Mouse (Mus musculus) heart, embryonic 13.5 days (tissue): ENCODE measurements at regions not wholly inside any gene's neighbourhood (a gene's known extent, or its start where the extent isn't known, plus 50 kb on each side); places are given as distances from the start of the nearest gene placed in this dataset.
A peak's percentile ranks its signal among the peaks of the same experiment; 100 is the strongest.

ENCODE experiments used
- ATAC-seq: fragments of 200-750 bp; cut with Nextera tagmentation; 2 replicates; pipeline ENCODE4 v1.8.0; 2017; ENCODE audit warnings: moderate TSS enrichment; ENCODE audit not compliant: insufficient number of reproducible peaks, low FRiP score, low TSS enrichment; ENCODE audit errors: extremely low read depth
- H3K27ac ChIP-seq: fragments of 300-500 bp; sonication (generic); replicated peaks from 2 replicates; pipeline ENCODE4 v1.5.1; 2015; ENCODE audit warnings: moderate library complexity, mild to moderate bottlenecking, inconsistent platforms
- H3K27me3 ChIP-seq: fragments of 300-500 bp; sonication (generic); replicated peaks from 2 replicates; pipeline ENCODE4 v1.6.1; 2015; ENCODE audit warnings: mild to moderate bottlenecking, inconsistent platforms
- H3K36me3 ChIP-seq: fragments of 300-500 bp; sonication (generic); 2 replicates; pipeline ENCODE4 v1.6.1; 2015; ENCODE audit warnings: mild to moderate bottlenecking, inconsistent platforms
- H3K4me1 ChIP-seq: fragments of 300-500 bp; sonication (generic); 2 replicates; pipeline ENCODE4 v1.6.1; 2015; ENCODE audit warnings: inconsistent platforms
- H3K4me2 ChIP-seq: fragments of 300-500 bp; sonication (generic); 2 replicates; pipeline ENCODE4 v1.6.1; 2015; ENCODE audit warnings: inconsistent platforms, mild to moderate bottlenecking, moderate library complexity
- H3K4me3 ChIP-seq: fragments of 300-500 bp; sonication (generic); 2 replicates; pipeline ENCODE4 v1.5.1; 2015; ENCODE audit warnings: moderate library complexity, mild to moderate bottlenecking, inconsistent platforms
- H3K9ac ChIP-seq: fragments of 300-500 bp; sonication (generic); 2 replicates; pipeline ENCODE4 v1.6.1; 2015; ENCODE audit warnings: inconsistent platforms, mild to moderate bottlenecking, moderate library complexity
- H3K9me3 ChIP-seq: fragments of 300-500 bp; sonication (generic); 2 replicates; pipeline ENCODE4 v1.6.1; 2016; ENCODE audit warnings: inconsistent platforms
- WGBS: fragments of 180-500 bp; shearing (Covaris S2); methylation state at CpG from one replicate; pipeline ENCODE4 v1.1.7; 2015; ENCODE audit warnings: mixed read lengths; 5-methylcytosine and 5-hydroxymethylcytosine counted together

DNA sequence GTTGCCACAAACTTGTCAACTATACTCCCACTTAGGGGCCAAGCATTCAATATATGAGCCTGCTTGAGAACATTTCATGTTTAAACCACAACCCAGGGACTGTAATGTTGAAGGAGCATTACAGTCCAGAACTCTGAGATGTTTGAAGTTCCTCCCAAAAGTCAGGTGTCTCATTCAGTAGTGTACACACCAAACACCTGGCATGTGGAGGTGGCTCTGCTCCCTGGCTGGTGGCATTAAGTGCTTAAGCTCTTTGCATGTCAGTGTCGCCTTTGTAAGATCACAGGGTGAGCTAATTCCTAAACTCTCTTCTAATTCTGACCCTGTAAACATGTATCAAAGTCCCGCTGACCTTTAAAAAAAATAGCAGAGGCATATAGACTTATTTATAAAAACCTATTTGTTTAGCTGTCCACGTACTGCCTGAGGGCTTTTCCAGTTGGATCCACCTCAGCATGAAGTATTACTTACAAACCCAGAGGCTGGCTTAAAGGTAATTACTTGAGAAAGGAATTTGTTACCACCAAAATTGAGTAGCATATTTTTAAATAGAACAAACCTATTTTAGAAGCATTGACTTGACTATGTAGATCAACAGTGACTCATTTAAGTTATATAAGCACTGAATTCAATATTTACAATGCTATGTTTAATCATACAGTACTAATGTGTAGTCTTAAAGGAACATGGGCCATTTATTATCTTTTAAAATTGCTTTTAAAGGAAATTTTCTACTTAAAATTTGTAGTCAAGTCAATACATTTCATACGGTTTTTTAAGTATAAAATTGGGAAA is 276.3 kb upstream of the Fermt1 start:
- Histone ChIP-seq H3K36me3 (no peaks in the 10 kb centered on the region), H3K27me3 (no peaks in the 10 kb centered on the region), H3K9me3 (no peaks in the 10 kb centered on the region), H3K4me3 (no peak overlapping the region), H3K27ac (no peak overlapping the region), H3K4me2 (no peak overlapping the region), H3K9ac (no peak overlapping the region), H3K4me1 (no peaks in the 10 kb centered on the region)
- WGBS, result 68% methylated on average over 4 of the region's 4 CpGs
- ATAC-seq, result no peak

GRCm38 (mm10) chr2:133235175-133235920 is 289.6 kb upstream of the Fermt1 start:
- 73% methylated on average over 4 of the region's 4 CpGs for WGBS
- Histone ChIP-seq H3K4me3 (no peak overlapping the region), H3K9ac (no peak overlapping the region), H3K27me3 (no peaks in the 10 kb centered on the region), H3K36me3 (no peaks in the 10 kb centered on the region), H3K27ac (no peak overlapping the region), H3K9me3 (no peaks in the 10 kb centered on the region), H3K4me2 (no peak overlapping the region), H3K4me1 (peaks cover 4% of the 10 kb centered on the region; the same call in 1 of the 2 replicates)
- no peak for ATAC-seq

GRCm38 (mm10) chr2:133252131-133252530 is 299.8 kb upstream of the Bmp2 start:
- no peaks in the 10 kb centered on the region for H3K9me3 ChIP-seq
- no peak overlapping the region for H3K4me3 ChIP-seq
- H3K9ac ChIP-seq, result no peak overlapping the region
- H3K27me3 ChIP-seq, result no peaks in the 10 kb centered on the region
- ATAC-seq, result no peak
- no peak overlapping the region for H3K4me2 ChIP-seq
- 78% methylated on average over 2 of the region's 2 CpGs for WGBS
- H3K36me3 ChIP-seq, result no peaks in the 10 kb centered on the region
- H3K27ac ChIP-seq, result no peak overlapping the region
- no peaks in the 10 kb centered on the region for H3K4me1 ChIP-seq

- Histone ChIP-seq H3K9me3 (no peaks in the 10 kb centered on the region), H3K4me3 (no peak overlapping the region), H3K4me1 (peaks cover 16% of the 10 kb centered on the region), H3K4me2 (peak overlapping the region; percentile 48), H3K9ac (no peak overlapping the region), H3K36me3 (no peaks in the 10 kb centered on the region), H3K27me3 (no peaks in the 10 kb centered on the region), H3K27ac (peak overlapping the region; percentile 85)
- peak; percentile 66; the same call in 1 of the 2 replicates for ATAC-seq
- WGBS, result 10% methylated on average over 4 of the region's 4 CpGs
Measured at GRCm38 (mm10) chr2:133274424-133274823, 277.5 kb upstream of the Bmp2 start.

DNA sequence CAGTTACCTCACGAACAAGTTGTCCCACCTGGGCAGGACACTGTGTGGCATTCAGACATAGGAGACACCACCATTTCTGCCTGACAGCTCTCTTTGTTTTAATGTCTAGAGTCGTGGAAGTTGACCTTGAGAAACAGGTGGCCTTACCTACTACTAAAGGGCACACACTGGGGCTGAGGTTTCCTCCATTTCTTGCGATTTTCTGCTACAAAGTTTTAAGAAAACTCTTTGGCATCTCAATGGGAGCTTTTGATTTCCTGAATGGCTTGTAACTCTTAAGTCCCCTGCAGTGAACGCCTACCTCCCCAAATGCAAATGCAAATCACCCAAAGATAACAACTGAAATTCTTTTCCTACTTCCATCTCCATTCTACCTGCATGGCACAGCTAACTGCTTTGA is 273.4 kb upstream of the Bmp2 start:
- Histone ChIP-seq H3K27ac (no peak overlapping the region), H3K4me2 (no peak overlapping the region), H3K9me3 (no peaks in the 10 kb centered on the region), H3K9ac (no peak overlapping the region), H3K4me3 (no peak overlapping the region), H3K36me3 (no peaks in the 10 kb centered on the region), H3K4me1 (peaks cover 25% of the 10 kb centered on the region), H3K27me3 (no peaks in the 10 kb centered on the region)
- 61% methylated on average over 4 of the region's 4 CpGs for WGBS
- ATAC-seq, result no peak

GRCm38 (mm10) chr2:133279275-133279674 is 272.7 kb upstream of the Bmp2 start:
- no peaks in the 10 kb centered on the region for H3K36me3 ChIP-seq
- H3K4me3 ChIP-seq, result no peak overlapping the region
- no peak overlapping the region for H3K9ac ChIP-seq
- no peaks in the 10 kb centered on the region for H3K27me3 ChIP-seq
- H3K4me2 ChIP-seq, result no peak overlapping the region
- 81% methylated on average over 4 of the region's 4 CpGs for WGBS
- H3K27ac ChIP-seq, result no peak overlapping the region
- ATAC-seq, result no peak
- peaks cover 20% of the 10 kb centered on the region for H3K4me1 ChIP-seq
- H3K9me3 ChIP-seq, result no peaks in the 10 kb centered on the region

DNA sequence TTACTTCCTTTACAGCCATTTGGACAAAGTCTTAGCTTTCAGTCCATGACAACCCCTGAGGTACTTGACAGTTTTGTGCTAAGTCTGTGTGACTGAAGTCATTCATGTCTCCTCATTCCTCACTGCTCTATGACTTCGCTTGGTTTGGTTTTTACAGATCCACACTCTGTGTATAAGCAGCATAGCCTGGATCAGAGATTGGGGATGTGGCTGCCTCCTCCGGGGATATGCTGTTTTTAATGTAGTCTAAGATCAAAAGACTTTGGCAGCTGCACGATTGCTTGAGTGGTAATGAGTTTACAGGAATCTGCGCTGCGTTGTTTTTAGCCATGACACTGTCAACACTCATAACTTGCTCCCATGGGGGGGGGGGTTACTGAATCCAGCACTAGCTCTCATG is 269.3 kb upstream of the Bmp2 start:
- no peaks in the 10 kb centered on the region for H3K36me3 ChIP-seq
- H3K4me1 ChIP-seq, result peaks cover 10% of the 10 kb centered on the region; the same call in 1 of the 2 replicates
- H3K9ac ChIP-seq, result no peak overlapping the region
- no peaks in the 10 kb centered on the region for H3K27me3 ChIP-seq
- no peak overlapping the region for H3K4me3 ChIP-seq
- H3K4me2 ChIP-seq, result no peak overlapping the region
- no peaks in the 10 kb centered on the region for H3K9me3 ChIP-seq
- no peak overlapping the region for H3K27ac ChIP-seq
- ATAC-seq, result no peak
- WGBS, result 38% methylated on average over 5 of the region's 5 CpGs

- Histone ChIP-seq H3K4me1 (peaks cover 10% of the 10 kb centered on the region; the same call in 1 of the 2 replicates), H3K4me2 (no peak overlapping the region), H3K36me3 (no peaks in the 10 kb centered on the region), H3K27me3 (no peaks in the 10 kb centered on the region), H3K4me3 (no peak overlapping the region), H3K9me3 (no peaks in the 10 kb centered on the region), H3K27ac (no peak overlapping the region), H3K9ac (no peak overlapping the region)
- 58% methylated on average over 1 of the region's 1 CpGs for WGBS
- no peak for ATAC-seq
Measured at GRCm38 (mm10) chr2:133283709-133284108, 268.2 kb upstream of the Bmp2 start.

DNA sequence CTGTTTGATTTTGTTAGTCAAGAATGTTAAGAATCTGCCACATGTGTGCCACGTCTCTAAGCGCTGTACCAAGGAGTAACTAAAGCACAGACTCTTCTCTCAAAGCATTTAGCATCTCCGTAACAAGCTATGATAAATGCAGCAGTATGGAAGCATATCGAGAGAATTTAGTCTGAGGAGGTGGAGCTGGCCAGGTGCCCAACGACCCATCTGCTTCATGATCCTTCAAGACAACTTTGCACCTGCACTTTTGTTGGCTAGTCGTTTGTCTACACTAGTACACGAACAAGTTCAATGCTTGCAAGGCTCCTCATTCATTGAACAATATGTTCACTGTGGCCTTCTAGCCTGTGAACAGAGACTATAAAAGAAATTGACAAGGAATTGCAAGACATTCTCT is 257.8 kb upstream of the Bmp2 start:
- Histone ChIP-seq H3K27me3 (no peaks in the 10 kb centered on the region), H3K4me2 (no peak overlapping the region), H3K4me1 (no peaks in the 10 kb centered on the region), H3K36me3 (no peaks in the 10 kb centered on the region), H3K9me3 (no peaks in the 10 kb centered on the region), H3K27ac (no peak overlapping the region), H3K9ac (no peak overlapping the region), H3K4me3 (no peak overlapping the region)
- 75% methylated on average over 7 of the region's 7 CpGs for WGBS
- ATAC-seq, result no peak

DNA sequence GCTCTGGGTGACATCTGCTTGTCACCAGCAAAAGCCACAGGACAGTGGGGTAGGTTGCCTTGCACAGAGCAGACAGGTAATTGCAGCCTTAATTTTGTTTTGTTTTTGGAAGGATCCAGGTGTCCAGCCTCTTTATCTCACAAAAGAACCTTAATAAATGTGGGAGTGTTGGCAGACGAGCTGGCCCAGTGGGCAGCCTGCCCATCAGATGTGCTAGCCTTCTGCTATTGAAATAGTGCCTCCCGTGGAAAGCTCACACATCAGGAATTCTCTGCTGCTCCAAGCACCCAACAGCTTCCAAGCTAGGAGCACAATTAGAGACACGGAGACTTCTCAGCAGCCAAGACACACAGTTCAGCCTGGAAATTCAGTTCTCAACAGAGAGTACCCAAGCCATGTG is 246.0 kb upstream of the Bmp2 start:
- 19% methylated on average over 3 of the region's 3 CpGs for whole genome bisulfite sequencing
- Histone ChIP-seq H3K9ac (no peak overlapping the region), H3K36me3 (no peaks in the 10 kb centered on the region), H3K4me1 (peaks cover 20% of the 10 kb centered on the region), H3K4me3 (no peak overlapping the region), H3K27ac (peak overlapping the region; percentile 54; the same call in 1 of the 2 replicates), H3K27me3 (no peaks in the 10 kb centered on the region), H3K9me3 (no peaks in the 10 kb centered on the region), H3K4me2 (peak overlapping the region; percentile 15; the same call in 1 of the 2 replicates)
- no peak for ATAC-seq

GRCm38 (mm10) chr2:133311001-133311400 is 241.0 kb upstream of the Bmp2 start:
- Histone ChIP-seq H3K27ac (no peak overlapping the region), H3K4me3 (no peak overlapping the region), H3K36me3 (no peaks in the 10 kb centered on the region), H3K4me1 (peaks cover 15% of the 10 kb centered on the region), H3K9ac (no peak overlapping the region), H3K9me3 (no peaks in the 10 kb centered on the region), H3K27me3 (no peaks in the 10 kb centered on the region), H3K4me2 (no peak overlapping the region)
- 52% methylated on average over 1 of the region's 1 CpGs for WGBS
- ATAC-seq, result no peak
